Mouse (Mus musculus) heart, embryonic 16.5 days (tissue): ENCODE measurements around the gene Olfr688. TPM values are rescaled to one million over a fixed set of nuclear protein-coding genes. Genes with fewer than 3 reads are reported as not detected.

Experiments used
- polyA plus RNA-seq: library from polyadenylated mRNA; unstranded; fragments of >200 nt; fragmentation: Nextera tagmentation; extraction: Ambion mirVana; gene quantifications from 2 replicates; pipeline ENCODE4 v1.2.1, GENCODE M21; 2015

Gene Olfr688
- polyA plus RNA-seq, 1 experiment from 2014 or later = not detected

Other genes with a start within 250 kb of the Olfr688 start
- not detected in 2 replicates for gene Olfr677, start 236.7 kb upstream of the Olfr688 start, polyA plus RNA-seq
- not detected in 2 replicates for gene Olfr678, start 223.6 kb upstream of the Olfr688 start, polyA plus RNA-seq
- gene Olfr679, start 206.9 kb upstream of the Olfr688 start, polyA plus RNA-seq = not detected in 2 replicates
- not detected in 2 replicates for gene Olfr680-ps1, start 195.3 kb upstream of the Olfr688 start, polyA plus RNA-seq
- gene Olfr681, start 171.3 kb upstream of the Olfr688 start, polyA plus RNA-seq = not detected in 2 replicates
- not detected in 2 replicates for gene Olfr683, start 141.1 kb upstream of the Olfr688 start, polyA plus RNA-seq
- not detected in 2 replicates for gene Olfr684, start 124.4 kb upstream of the Olfr688 start, polyA plus RNA-seq
- not detected in 2 replicates for gene Olfr685, start 102.1 kb upstream of the Olfr688 start, polyA plus RNA-seq
- not detected in 2 replicates for gene Olfr686, start 80.6 kb upstream of the Olfr688 start, polyA plus RNA-seq
- gene Olfr689, start 23.1 kb downstream of the Olfr688 start, polyA plus RNA-seq = not detected in 2 replicates
- not detected in 2 replicates for gene Olfr690, start 46.0 kb downstream of the Olfr688 start, polyA plus RNA-seq
- gene Olfr691, start 54.2 kb downstream of the Olfr688 start, polyA plus RNA-seq = 0.06 and 0.14 TPM in 2 replicates
- not detected in 2 replicates for gene Olfr692, start 80.1 kb downstream of the Olfr688 start, polyA plus RNA-seq
- not detected in 2 replicates for gene Gm5901, start 86.9 kb downstream of the Olfr688 start, polyA plus RNA-seq
- 32.5 and 34.5 TPM in 2 replicates for gene Fam160a2, start 112.0 kb downstream of the Olfr688 start, polyA plus RNA-seq
- gene Cnga4, start 116.5 kb downstream of the Olfr688 start, polyA plus RNA-seq = 0.05 TPM in 1 of 2 replicates, not detected in the other
- not detected in 2 replicates for gene Cckbr, start 137.6 kb downstream of the Olfr688 start, polyA plus RNA-seq
- gene Cavin3, start 194.2 kb downstream of the Olfr688 start, polyA plus RNA-seq = 97.4 and 97.5 TPM in 2 replicates